Mouse (Mus musculus) brain, embryonic 14.5 days (tissue): Measurements from ENCODE around the gene Tdgf1.

Experiments used
- CTCF ChIP-seq: fragments of 200-500 bp; IDR thresholded peaks from 2 replicates; pipeline ENCODE4 v1.5.1; 2012; ENCODE audit warnings: inconsistent platforms, mild to moderate bottlenecking, moderate library complexity, borderline replicate concordance; ENCODE audit not compliant: insufficient read depth, insufficient read length; ENCODE audit errors: extremely low read depth
- POLR2A ChIP-seq: fragments of 200-500 bp; IDR thresholded peaks from 2 replicates; pipeline ENCODE4 v1.6.1; 2012; ENCODE audit warnings: mild to moderate bottlenecking, inconsistent platforms, borderline replicate concordance; ENCODE audit not compliant: poor library complexity, insufficient read depth, insufficient read length, severe bottlenecking; ENCODE audit errors: extremely low read depth

GRCm38 (mm10) chr9:110946548-110947044, 638 bp upstream of the Tdgf1 start:
- TF ChIP-seq CTCF (no peak), POLR2A (no peak)
